31 mouse cellular contexts compared by ENCODE assay signal in genomic region chr3:14755716-14756115, GRCm38 (mm10). TPM values are rescaled to one million over a fixed set of nuclear protein-coding genes. Genes with fewer than 3 reads are reported as not detected.
DNase-seq lines count a peak whose midpoint lies in the region; TF ChIP-seq lines count a peak whose summit lies in the region.
"Had no signal": no experiment of that assay in that cellular context is flagged by ENCODE, and none has a peak within 500 bp of the region (broad histone marks: within the 10 kb centered on the region; RNA-seq: fewer than 3 reads in every experiment).

No protein-coding gene starts in this region.

- H3K4me3 ChIP-seq in kidney, adult 2 months (ENCODE audit: insufficient read depth, low read depth, low read length): no peak overlapping the region
- no peak overlapping the region for H3K4me3 ChIP-seq in forebrain, embryonic 10.5 days
- H3K4me3 ChIP-seq: embryonic facial prominence, embryonic 12.5 days; embryonic facial prominence, embryonic 15.5 days; forebrain, embryonic 13.5 days; heart, embryonic 12.5 days; heart, embryonic 15.5 days; hindbrain, embryonic 10.5 days; hindbrain, embryonic 13.5 days; intestine, embryonic 15.5 days had no signal

- H3K27ac ChIP-seq in kidney, adult 2 months (ENCODE audit: insufficient read depth, low read depth, low read length): no peak overlapping the region
- no peak overlapping the region for H3K27ac ChIP-seq in forebrain, embryonic 10.5 days
- H3K27ac ChIP-seq: embryonic facial prominence, embryonic 12.5 days; embryonic facial prominence, embryonic 15.5 days; forebrain, embryonic 13.5 days; heart, embryonic 15.5 days; hindbrain, embryonic 10.5 days; hindbrain, embryonic 13.5 days; intestine, embryonic 15.5 days had no signal

- WGBS in kidney, adult 2 months: 96% methylated on average over 1 of the region's 1 CpGs
- WGBS in forebrain, embryonic 10.5 days: 98% methylated on average over 1 of the region's 1 CpGs

- peak; percentile 2 for DNase-seq in adrenal gland, adult 8-10 months
- no peak for DNase-seq in adrenal gland, adult 18-20 months (ENCODE audit: low spot score in 2 of 2)
- peak; percentile 4 for DNase-seq in kidney, adult 2 months
- no peak for DNase-seq in kidney, adult 11 months
- DNase-seq in NIH3T3 (ENCODE audit: low read depth): peak; percentile 4
- peak; percentile 47 for DNase-seq in fat pad, adult 2 months (ENCODE audit: extremely low read depth, low read depth, low spot score)
- DNase-seq in layer of hippocampus, postnatal 14 days (ENCODE audit: low spot score in 2 of 2): no peak
- DNase-seq in forebrain, embryonic 10.5 days (ENCODE audit: extremely low spot score, low spot score): no peak
- DNase-seq: B cell, adult 2 months; cerebellum, adult 11 months; cerebellum, adult 2 months; cerebellum, adult 9-11 months; cerebellum, postnatal 25 days; gastrocnemius, postnatal 10 days; gastrocnemius, postnatal 36 days; heart, adult 11 months; heart, postnatal 10 days; heart, postnatal 36 days; kidney, adult 18-20 months had no signal

- H3K9me3 ChIP-seq in forebrain, embryonic 10.5 days: no peaks in the 10 kb centered on the region
- H3K9me3 ChIP-seq: embryonic facial prominence, embryonic 12.5 days; embryonic facial prominence, embryonic 15.5 days; forebrain, embryonic 13.5 days; G1E; heart, embryonic 12.5 days; heart, embryonic 15.5 days; hindbrain, embryonic 10.5 days; hindbrain, embryonic 13.5 days; intestine, embryonic 15.5 days had no signal

- no peak for TF ChIP-seq CTCF in kidney, adult 2 months (conservative IDR thresholded peaks at IDR 0.05; ENCODE audit: insufficient read depth, insufficient read length, low read depth, low read length)

- TF ChIP-seq POLR2A in kidney, adult 2 months (IDR thresholded peaks at IDR 0.05; ENCODE audit: low read depth, low read length): no peak

- no peaks in the 10 kb centered on the region for H3K27me3 ChIP-seq in kidney, adult 2 months (replicated peaks; ENCODE audit: control insufficient read depth, insufficient read depth, low read length)
- H3K27me3 ChIP-seq in forebrain, embryonic 10.5 days (ENCODE audit: poor library complexity, severe bottlenecking): no peaks in the 10 kb centered on the region
- H3K27me3 ChIP-seq: CH12.LX; embryonic facial prominence, embryonic 12.5 days; embryonic facial prominence, embryonic 15.5 days; forebrain, embryonic 13.5 days; heart, embryonic 12.5 days; heart, embryonic 15.5 days; hindbrain, embryonic 13.5 days; intestine, embryonic 15.5 days had no signal

- H3K36me3 ChIP-seq in kidney, adult 2 months (ENCODE audit: control insufficient read depth, insufficient read depth, low read length): no peaks in the 10 kb centered on the region
- no peaks in the 10 kb centered on the region for H3K36me3 ChIP-seq in forebrain, embryonic 10.5 days (replicated peaks)
- H3K36me3 ChIP-seq: embryonic facial prominence, embryonic 12.5 days; embryonic facial prominence, embryonic 15.5 days; G1E; heart, embryonic 12.5 days; heart, embryonic 15.5 days; hindbrain, embryonic 10.5 days; hindbrain, embryonic 13.5 days; intestine, embryonic 15.5 days had no signal

- no peaks in the 10 kb centered on the region for H3K4me1 ChIP-seq in kidney, adult 2 months (ENCODE audit: control insufficient read depth, insufficient read depth, low read length)
- H3K4me1 ChIP-seq in forebrain, embryonic 10.5 days: no peaks in the 10 kb centered on the region
- H3K4me1 ChIP-seq: embryonic facial prominence, embryonic 12.5 days; embryonic facial prominence, embryonic 15.5 days; forebrain, embryonic 13.5 days; heart, embryonic 12.5 days; heart, embryonic 15.5 days; hindbrain, embryonic 10.5 days; hindbrain, embryonic 13.5 days; intestine, embryonic 15.5 days had no signal

RNA-seq across cellular contexts. Expression of gene Car1, which starts 52.5 kb away (rescaled TPM):
- total RNA-seq in adrenal gland, adult 8-10 months (2022): under 1 TPM in 1 of 4 experiments, not detected in 3; 0.24 TPM
- total RNA-seq in adrenal gland, adult 18-20 months (2021): not detected
- polyA plus RNA-seq in kidney, adult 2 months (2012; rRNA removed): 0.19 TPM in 1 of 2 replicates, not detected in the other
- total RNA-seq in layer of hippocampus, postnatal 14 days (2021): not detected
- 0.12 TPM in 1 of 2 replicates, not detected in the other for polyA plus RNA-seq in forebrain, embryonic 10.5 days (2016; fragmentation: Nextera tagmentation; extraction: Ambion mirVana)
- total RNA-seq: heart, postnatal 10 days; heart, postnatal 36 days had no signal
- polyA plus RNA-seq: cerebellum, adult 2 months; forebrain, embryonic 13.5 days; forebrain, embryonic 16.5 days; hindbrain, embryonic 10.5 days; hindbrain, embryonic 13.5 days; hindbrain, embryonic 16.5 days had no signal

Comparison
In these comparisons a context has a peak if more than half of its experiments do, and no peak if none do; other contexts are left out.
1. DNase-seq: peak in adrenal gland, adult 8-10 months (single experiment), kidney, adult 2 months (single experiment), NIH3T3 (single experiment) and fat pad, adult 2 months (single experiment); none in adrenal gland, adult 18-20 months (0 of 2), kidney, adult 11 months (single experiment), layer of hippocampus, postnatal 14 days (0 of 2) and forebrain, embryonic 10.5 days (single experiment).